Mouse (Mus musculus): ENCODE results near the gene Slc39a11. TPM values are rescaled to one million over a fixed set of nuclear protein-coding genes. Genes with fewer than 3 reads are reported as not detected.

Gene Slc39a11
- polyA plus RNA-seq, 1 experiment from 2014 or later = 56.6 TPM

- DNase-seq (ENCODE audit: low spot score) (no peak), ATAC-seq (ENCODE audit: low FRiP score, low TSS enrichment) (no peak)
- no peaks in the 10 kb centered on the region for H3K4me1 ChIP-seq (replicated peaks; ENCODE audit: control insufficient read depth, insufficient read depth)
- no peaks in the 10 kb centered on the region for H3K36me3 ChIP-seq (ENCODE audit: control insufficient read depth, insufficient read depth, low read length)
- 56% methylated on average over 13 of the region's 13 CpGs for WGBS
- H3K9ac ChIP-seq (ENCODE audit: low read length) = no peak overlapping the region
- no peak for TF ChIP-seq EP300 (optimal IDR thresholded peaks at IDR 0.05)
- TF ChIP-seq CTCF (IDR thresholded peaks at IDR 0.05; ENCODE audit: low read depth) = no peak
- no peak overlapping the region for H3K27ac ChIP-seq (replicated peaks)
- H3K4me3 ChIP-seq (ENCODE audit: low read depth, low read length) = no peak overlapping the region
- no peak overlapping the region for H3K4me2 ChIP-seq (replicated peaks; ENCODE audit: low read depth)
- H3K9me3 ChIP-seq (ENCODE audit: control insufficient read depth, low read length) = no peaks in the 10 kb centered on the region
- H3K27me3 ChIP-seq (ENCODE audit: control insufficient read depth, insufficient read depth, low read length) = no peaks in the 10 kb centered on the region
These were observed 281.8 kb downstream of the Slc39a11 start for GRCm38 (mm10) chr11:113368046-113368445.

DNA sequence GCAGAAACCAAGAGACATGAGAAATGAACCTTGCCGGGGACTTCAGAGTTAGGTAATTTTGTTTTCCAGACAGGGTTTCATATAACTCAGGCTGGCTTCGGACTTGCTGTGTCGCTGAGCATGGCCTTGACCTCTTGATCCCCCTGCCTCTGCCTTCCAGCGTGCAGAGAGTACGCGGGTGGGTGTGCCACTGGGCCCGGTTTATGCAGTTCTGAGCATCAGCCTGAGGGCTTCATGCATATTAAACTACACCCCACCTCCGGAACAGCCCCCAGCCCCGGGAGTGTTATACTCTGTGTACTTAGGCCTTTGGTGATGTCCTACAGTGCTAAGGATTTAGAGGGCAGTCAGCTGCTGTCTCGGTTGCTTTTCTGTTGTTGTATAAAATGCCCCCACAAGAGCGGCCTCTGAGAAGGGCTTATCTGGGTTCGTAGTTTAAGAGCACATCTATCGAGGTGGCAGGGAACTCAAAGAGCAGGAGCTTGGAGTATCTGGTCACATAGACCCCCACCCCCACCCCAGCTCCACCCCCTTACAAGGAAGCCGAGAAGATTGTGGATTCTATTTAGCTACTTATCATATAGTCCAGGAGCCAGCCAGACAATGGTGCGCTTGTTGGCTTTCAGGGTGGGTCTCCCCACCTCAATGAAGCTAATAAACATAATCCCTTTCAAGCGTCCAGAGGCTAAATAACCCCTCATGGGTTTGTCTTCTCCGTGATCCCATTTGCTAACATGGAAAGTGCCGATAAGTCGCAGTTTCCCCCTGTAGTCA, 283.4 kb downstream of the Slc39a11 start:
- Histone ChIP-seq H3K27me3 (ENCODE audit: control insufficient read depth, insufficient read depth, low read length) (no peaks in the 10 kb centered on the region), H3K4me1 (replicated peaks; ENCODE audit: control insufficient read depth, insufficient read depth) (no peaks in the 10 kb centered on the region), H3K36me3 (ENCODE audit: control insufficient read depth, insufficient read depth, low read length) (no peaks in the 10 kb centered on the region), H3K9me3 (ENCODE audit: control insufficient read depth, low read length) (no peaks in the 10 kb centered on the region), H3K27ac (replicated peaks) (no peak overlapping the region), H3K4me3 (ENCODE audit: low read depth, low read length) (no peak overlapping the region), H3K9ac (ENCODE audit: low read length) (no peak overlapping the region), H3K4me2 (replicated peaks; ENCODE audit: low read depth) (no peak overlapping the region)
- DNase-seq (ENCODE audit: low spot score) = no peak
- ATAC-seq (ENCODE audit: low FRiP score, low TSS enrichment) = no peak
- 44% methylated on average over 19 of the region's 19 CpGs for WGBS
- TF ChIP-seq CTCF (IDR thresholded peaks at IDR 0.05; ENCODE audit: low read depth) = no peak
- TF ChIP-seq EP300 (optimal IDR thresholded peaks at IDR 0.05) = no peak

- DNase-seq (ENCODE audit: low spot score) (no peak), ATAC-seq (ENCODE audit: low FRiP score, low TSS enrichment) (no peak)
- Histone ChIP-seq H3K27me3 (ENCODE audit: control insufficient read depth, insufficient read depth, low read length) (no peaks in the 10 kb centered on the region), H3K27ac (replicated peaks) (no peak overlapping the region), H3K4me3 (ENCODE audit: low read depth, low read length) (no peak overlapping the region), H3K4me1 (replicated peaks; ENCODE audit: control insufficient read depth, insufficient read depth) (no peaks in the 10 kb centered on the region), H3K4me2 (replicated peaks; ENCODE audit: low read depth) (no peak overlapping the region), H3K9ac (ENCODE audit: low read length) (no peak overlapping the region), H3K9me3 (ENCODE audit: control insufficient read depth, low read length) (no peaks in the 10 kb centered on the region), H3K36me3 (ENCODE audit: control insufficient read depth, insufficient read depth, low read length) (no peaks in the 10 kb centered on the region)
- no peak for TF ChIP-seq CTCF (IDR thresholded peaks at IDR 0.05; ENCODE audit: low read depth)
- no peak for TF ChIP-seq EP300 (optimal IDR thresholded peaks at IDR 0.05)
- 63% methylated on average over 13 of the region's 13 CpGs for WGBS
These were observed 286.1 kb downstream of the Slc39a11 start for GRCm38 (mm10) chr11:113363739-113364138.

- no peaks in the 10 kb centered on the region for H3K27me3 ChIP-seq (ENCODE audit: control insufficient read depth, insufficient read depth, low read length)
- no peak for ATAC-seq (ENCODE audit: low FRiP score, low TSS enrichment)
- no peaks in the 10 kb centered on the region for H3K4me1 ChIP-seq (replicated peaks; ENCODE audit: control insufficient read depth, insufficient read depth)
- H3K27ac ChIP-seq (replicated peaks) = no peak overlapping the region
- H3K4me3 ChIP-seq (ENCODE audit: low read depth, low read length) = no peak overlapping the region
- no peaks in the 10 kb centered on the region for H3K9me3 ChIP-seq (ENCODE audit: control insufficient read depth, low read length)
- no peaks in the 10 kb centered on the region for H3K36me3 ChIP-seq (ENCODE audit: control insufficient read depth, insufficient read depth, low read length)
- no peak for DNase-seq (ENCODE audit: low spot score)
- no peak for TF ChIP-seq EP300 (optimal IDR thresholded peaks at IDR 0.05)
- no peak for TF ChIP-seq CTCF (IDR thresholded peaks at IDR 0.05; ENCODE audit: low read depth)
- 91% methylated on average over 7 of the region's 7 CpGs for WGBS
- H3K4me2 ChIP-seq (replicated peaks; ENCODE audit: low read depth) = no peak overlapping the region
- no peak overlapping the region for H3K9ac ChIP-seq (ENCODE audit: low read length)
These were observed 287.3 kb downstream of the Slc39a11 start for GRCm38 (mm10) chr11:113362617-113363016.

- ATAC-seq (ENCODE audit: low FRiP score, low TSS enrichment) = no peak
- H3K4me2 ChIP-seq (replicated peaks; ENCODE audit: low read depth) = no peak overlapping the region
- H3K4me3 ChIP-seq (ENCODE audit: low read depth, low read length) = no peak overlapping the region
- no peak overlapping the region for H3K27ac ChIP-seq (replicated peaks)
- no peaks in the 10 kb centered on the region for H3K4me1 ChIP-seq (replicated peaks; ENCODE audit: control insufficient read depth, insufficient read depth)
- no peaks in the 10 kb centered on the region for H3K27me3 ChIP-seq (ENCODE audit: control insufficient read depth, insufficient read depth, low read length)
- no peak for DNase-seq (ENCODE audit: low spot score)
- TF ChIP-seq EP300 (optimal IDR thresholded peaks at IDR 0.05) (no peak), CTCF (IDR thresholded peaks at IDR 0.05; ENCODE audit: low read depth) (no peak)
- H3K36me3 ChIP-seq (ENCODE audit: control insufficient read depth, insufficient read depth, low read length) = no peaks in the 10 kb centered on the region
- no peaks in the 10 kb centered on the region for H3K9me3 ChIP-seq (ENCODE audit: control insufficient read depth, low read length)
- WGBS = 91% methylated on average over 10 of the region's 10 CpGs
- no peak overlapping the region for H3K9ac ChIP-seq (ENCODE audit: low read length)
These were observed 289.6 kb downstream of the Slc39a11 start for GRCm38 (mm10) chr11:113360049-113360835.

GRCm38 (mm10) chr11:113355932-113356331, 293.9 kb downstream of the Slc39a11 start:
- Histone ChIP-seq H3K4me1 (replicated peaks; ENCODE audit: control insufficient read depth, insufficient read depth) (no peaks in the 10 kb centered on the region), H3K27ac (replicated peaks) (no peak overlapping the region), H3K9me3 (ENCODE audit: control insufficient read depth, low read length) (no peaks in the 10 kb centered on the region), H3K36me3 (ENCODE audit: control insufficient read depth, insufficient read depth, low read length) (no peaks in the 10 kb centered on the region), H3K4me2 (replicated peaks; ENCODE audit: low read depth) (no peak overlapping the region), H3K4me3 (ENCODE audit: low read depth, low read length) (no peak overlapping the region), H3K9ac (ENCODE audit: low read length) (no peak overlapping the region), H3K27me3 (ENCODE audit: control insufficient read depth, insufficient read depth, low read length) (no peaks in the 10 kb centered on the region)
- WGBS = 94% methylated on average over 5 of the region's 5 CpGs
- DNase-seq (ENCODE audit: low spot score) (no peak), ATAC-seq (ENCODE audit: low FRiP score, low TSS enrichment) (no peak)
- TF ChIP-seq CTCF (IDR thresholded peaks at IDR 0.05; ENCODE audit: low read depth) = no peak
